Mouse (Mus musculus): ENCODE data around the gene Cltb.
"Not testable (repeated sequence)": the region's sequence is repeated elsewhere in the genome, so short reads cannot be mapped to it uniquely, and the experiment has no call there.

Cltb gene

DNA sequence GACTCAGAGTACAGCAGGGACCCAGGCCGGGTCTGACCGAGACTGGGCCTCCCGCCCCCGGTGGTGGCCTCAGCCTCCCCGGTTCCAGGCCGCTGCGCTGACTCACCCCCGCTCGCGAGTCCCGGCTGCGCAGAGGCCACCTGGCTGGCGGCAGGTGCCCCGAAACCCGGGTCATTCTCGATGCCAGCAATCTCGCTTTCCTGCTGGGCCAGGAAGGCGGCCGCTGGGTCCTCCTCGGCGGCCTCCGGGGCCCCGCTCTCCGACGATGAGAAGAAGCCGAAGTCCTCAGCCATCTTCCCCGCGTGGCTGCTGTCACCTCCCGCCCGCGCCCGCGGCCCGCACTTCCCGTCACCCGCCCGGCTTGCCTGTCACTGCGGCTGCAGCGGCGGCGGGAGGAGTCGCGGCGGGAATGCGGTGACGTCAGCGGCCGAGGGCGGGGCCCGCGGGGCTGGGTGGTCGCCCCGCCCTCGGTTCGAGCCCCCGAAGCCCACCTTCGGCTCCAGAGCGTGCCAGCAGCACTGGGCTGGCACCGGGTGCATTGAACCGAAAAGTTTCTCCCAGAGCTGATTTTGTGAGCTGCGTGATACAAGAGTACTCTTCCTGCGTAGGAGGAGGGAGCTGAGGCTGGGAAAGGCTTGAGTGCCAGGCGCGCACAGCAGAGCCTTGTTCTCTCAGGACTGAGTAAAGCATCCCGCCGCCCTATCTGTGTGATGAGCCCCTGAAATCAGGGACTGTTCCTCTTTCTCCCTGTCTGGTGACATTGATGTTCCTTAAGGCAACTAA, at the start of gene Cltb:
Cltb (minus strand) TSS at position 373 of the 783 bp plus-strand sequence.
- DNase-seq (ENCODE audit: low spot score in 2 of 2) = peak; percentile 64 to 69

DNA sequence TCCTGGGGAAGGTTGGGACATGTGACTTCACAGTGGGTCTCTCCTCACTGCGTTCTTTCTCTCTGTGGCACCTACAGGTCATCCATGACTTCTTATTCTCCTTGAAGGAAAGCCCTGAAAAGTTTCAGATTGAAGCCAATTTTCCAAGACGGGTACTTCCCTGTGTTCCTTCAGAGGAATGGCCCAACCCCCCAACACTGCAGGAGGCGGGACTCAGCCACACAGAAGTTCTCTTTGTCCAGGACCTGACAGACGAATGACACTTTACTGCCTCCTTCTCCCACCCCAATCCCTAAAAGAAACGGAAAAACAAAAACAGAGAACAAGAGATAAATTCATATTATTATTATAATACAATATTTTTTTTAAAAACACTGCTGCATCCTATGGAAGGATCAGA, 49.7 kb upstream of the Cltb start:
- DNase-seq (ENCODE audit: low spot score in 2 of 2) = no peak

DNA sequence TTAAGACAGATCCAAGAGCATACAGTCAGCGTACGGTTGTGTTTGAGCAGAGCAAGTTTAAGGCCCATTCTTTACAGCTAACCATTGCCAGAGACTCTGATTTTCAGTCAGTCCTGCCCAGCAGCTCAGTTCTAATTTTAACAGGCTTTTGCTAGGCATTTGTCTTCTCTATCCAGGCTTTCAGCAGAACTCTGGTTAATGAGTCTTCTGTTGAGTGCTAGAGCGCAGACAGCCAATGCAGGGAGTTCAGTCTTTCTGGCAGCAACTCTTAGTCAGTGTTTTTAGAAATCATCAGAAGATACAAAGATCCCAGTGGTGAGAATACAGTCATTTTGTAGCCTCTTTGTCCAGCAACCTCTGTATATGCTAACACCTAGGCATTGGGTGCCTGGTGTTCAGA, 39.3 kb upstream of the Cltb start:
- no peak for DNase-seq (ENCODE audit: low spot score in 2 of 2)

DNA sequence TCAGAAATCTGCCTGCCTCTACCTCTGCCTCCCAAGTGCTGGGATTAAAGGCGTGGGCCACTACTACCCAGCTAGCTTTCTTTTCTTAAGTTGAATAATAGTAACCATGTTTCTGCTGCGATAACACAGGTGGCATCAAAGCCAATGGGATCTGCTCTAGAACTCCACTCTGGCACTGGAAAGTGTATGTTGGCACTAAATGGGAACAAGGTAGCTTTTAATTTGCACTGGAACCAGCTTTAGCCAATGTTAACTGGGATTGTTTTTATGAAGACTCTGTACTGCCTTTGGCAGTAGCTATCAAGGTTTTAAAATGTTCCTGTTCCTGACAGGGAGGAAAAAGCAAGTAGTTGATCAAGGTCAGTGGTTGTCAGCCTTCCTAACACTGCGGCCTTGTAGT, 23.9 kb upstream of the Cltb start:
- DNase-seq (ENCODE audit: low spot score in 2 of 2) = no peak

DNA sequence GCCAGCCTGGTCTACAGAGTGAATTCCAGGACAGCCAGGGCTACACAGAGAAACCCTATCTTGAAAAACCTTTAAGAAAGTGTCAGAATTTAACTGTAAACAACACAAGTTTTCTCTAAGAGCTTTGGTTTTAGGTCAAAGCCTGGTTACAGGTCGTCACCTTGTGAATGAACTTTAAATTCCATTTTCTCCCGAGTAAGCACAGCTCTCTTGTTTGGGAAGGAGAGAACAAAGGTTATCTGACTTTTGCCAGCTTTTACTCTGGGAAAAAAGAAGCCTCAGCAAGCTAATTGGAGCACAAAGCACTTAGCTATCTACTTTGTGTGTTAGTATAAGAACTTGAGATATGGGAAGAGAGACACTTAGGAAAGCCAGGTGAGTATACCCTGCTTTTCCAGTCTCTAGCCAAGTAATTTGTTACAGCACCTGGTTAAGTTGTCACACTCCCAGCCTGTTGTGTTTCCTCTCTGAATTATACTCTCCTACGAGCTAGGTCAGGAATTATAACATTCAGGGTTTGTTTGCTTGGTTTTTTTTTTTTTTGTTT, 21.7 kb upstream of the Cltb start:
- DNase-seq (ENCODE audit: low spot score in 2 of 2) = no peak

DNA sequence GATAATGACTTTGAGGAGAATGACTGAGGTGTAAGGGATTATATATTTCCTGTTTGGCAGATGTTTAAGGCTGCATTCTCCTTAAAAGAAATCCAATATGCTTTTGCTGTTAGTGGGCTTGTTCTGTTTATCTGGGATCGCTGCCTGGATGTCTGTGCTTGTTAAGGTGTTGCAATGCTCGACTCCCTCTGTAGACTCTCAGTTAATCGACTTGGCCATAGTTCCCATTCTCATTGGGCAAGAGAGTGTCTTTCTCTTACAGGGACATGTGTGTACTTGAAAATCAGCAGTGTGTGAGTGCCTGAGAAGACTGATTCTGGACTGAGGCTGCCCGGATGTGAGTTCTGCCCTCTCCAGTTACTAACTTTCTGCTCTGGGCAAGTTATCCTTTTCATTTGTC, 18.0 kb upstream of the Cltb start:
- DNase-seq (ENCODE audit: low spot score in 2 of 2) = no peak

DNA sequence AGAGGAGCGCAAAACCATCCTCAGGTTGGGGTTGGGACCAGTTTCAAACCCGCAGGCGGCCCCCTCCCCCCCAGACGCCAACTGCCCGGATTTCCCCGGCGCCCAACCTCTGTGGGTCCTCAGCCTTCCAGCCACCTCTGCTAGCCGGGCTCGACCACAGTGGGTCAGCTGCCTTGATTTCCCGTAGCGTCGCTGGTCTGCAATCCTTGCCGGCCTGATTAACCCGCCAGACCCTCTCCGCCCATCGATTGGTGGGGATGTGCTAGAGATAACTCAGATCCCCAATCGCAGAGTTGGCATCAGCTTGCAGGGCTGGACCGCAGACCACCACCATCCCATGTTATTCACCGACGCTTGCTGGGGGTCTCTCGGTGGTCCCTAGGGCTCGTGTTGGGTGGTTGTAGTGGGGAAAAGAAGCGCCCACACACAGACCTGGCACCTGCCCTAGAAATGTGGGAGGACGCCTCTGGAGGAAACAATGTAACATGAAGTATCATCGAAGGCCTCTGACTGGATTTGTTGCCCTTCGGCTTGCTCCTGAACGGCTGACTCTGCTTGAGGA, 10.9 kb upstream of the Cltb start:
- no peak for DNase-seq (ENCODE audit: low spot score in 2 of 2)

DNA sequence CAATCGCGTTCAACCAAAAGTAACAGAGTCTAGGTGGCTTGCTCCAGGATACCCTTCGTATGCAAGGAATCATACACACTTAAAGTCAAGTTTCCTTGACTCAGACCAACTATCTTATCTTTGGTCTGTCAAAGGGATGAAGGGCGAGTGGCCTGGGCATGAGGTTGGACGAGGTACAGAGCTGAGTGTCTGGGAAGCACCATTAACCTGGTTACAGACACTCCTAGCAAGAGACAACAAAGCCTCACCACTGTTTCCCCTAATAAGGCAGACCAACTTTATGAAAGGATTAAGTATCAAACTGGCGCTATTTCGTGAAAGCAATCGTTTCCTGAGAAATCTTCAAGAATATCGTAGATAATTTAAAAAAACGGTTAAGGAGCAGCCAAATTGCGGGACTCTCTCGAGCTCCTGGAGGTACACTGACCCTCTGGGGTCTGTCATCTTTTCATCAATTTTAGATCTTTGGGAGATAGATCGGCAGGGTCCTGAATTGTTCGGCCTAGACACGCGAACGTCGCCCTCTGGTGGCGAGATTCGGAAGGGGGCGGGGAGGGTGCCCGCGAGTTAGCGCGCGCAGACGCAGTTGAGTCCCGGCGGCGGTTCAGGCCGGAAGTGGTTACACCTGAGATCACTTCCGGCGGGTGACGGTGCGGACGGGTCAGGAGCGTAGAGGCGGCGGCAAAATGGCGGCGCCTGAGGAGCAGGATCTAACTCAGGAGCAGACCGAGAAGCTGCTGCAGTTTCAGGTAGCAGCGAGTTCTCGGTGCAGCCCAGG, 10.2 kb upstream of the Cltb start, which contains the start of gene Faf2:
Faf2 (plus strand) TSS at position 630 of the 778 bp plus-strand sequence.
- DNase-seq (ENCODE audit: low spot score in 2 of 2) = peak; percentile 97 to 99

DNA sequence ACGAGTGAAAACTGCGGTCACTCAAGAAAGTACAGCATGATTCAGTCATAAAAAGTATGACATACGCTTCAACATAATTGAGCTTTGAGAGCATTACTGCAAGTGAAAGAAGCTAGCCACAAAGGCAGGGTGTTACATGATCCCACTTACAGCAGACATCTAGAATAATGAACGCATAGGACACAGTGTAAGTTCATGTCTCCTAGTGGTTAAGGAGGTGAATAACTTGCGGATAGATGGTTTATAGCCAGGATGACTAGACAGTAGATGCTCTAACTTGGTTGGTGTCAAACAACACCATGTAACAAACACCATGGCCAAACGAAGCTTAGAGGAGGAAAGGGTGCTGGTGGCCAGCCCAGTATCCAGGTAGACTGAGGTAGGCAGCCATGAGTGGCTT, 5.9 kb upstream of the Cltb start:
- no peak for DNase-seq (ENCODE audit: low spot score in 2 of 2)

DNA sequence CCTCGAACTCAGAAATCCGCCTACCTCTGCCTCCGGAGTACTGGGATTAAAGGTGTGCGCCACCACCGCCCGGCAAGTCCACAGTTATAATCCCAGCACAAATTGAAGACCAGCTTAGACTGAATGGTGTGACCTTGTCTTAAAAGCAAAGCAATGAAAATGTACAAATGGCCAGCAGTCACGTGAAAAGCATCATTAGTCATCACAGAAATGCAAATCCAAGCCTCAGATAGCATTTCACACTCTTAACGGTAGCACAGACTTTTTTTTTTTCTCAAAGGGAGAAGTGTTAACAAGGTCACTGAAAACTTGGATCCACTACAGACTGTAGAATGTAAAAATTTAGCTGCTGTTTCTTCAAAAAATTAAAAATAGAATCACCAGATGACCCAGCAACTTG, 5.2 kb upstream of the Cltb start:
- no peak for DNase-seq (ENCODE audit: low spot score in 2 of 2)

DNA sequence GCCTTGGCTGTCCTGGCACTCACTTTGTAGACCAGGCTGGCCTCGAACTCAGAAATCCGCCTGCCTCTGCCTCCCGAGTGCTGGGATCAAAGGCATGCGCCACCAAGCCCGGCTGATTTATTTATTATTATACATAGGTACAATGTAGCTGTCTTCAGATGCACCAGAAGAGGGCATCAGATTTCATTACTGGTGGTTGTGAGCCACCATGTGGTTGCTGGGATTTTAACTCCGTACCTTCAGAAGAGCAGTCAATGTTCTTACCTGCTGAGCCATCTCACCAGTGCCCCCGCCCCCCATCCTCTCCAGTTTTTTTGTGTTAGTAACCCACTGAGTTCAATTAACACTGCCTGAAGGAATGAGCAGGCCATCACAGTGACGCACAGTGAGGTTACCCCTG, 2.0 kb upstream of the Cltb start:
- DNase-seq (ENCODE audit: low spot score in 2 of 2) = not testable (repeated sequence)

DNA sequence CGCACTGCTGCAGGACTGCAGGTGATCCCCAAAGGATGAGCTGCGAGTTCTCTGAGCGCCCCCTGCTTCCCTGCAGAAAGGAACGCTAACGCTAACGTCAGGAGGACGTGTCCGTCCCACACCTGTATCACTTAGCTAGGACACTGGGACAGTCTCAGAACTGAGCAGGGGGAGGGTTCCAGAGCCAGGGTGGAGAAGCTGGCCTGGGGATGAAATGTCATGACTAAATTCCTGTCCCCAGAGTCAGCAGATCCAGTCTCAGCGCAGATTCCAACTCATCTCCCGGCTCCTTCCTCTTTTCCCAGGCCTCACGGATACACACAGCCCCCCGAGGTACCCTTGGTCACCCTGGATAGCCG, 552 bp downstream of the Cltb start:
- no peak for DNase-seq (ENCODE audit: low spot score in 2 of 2)

DNA sequence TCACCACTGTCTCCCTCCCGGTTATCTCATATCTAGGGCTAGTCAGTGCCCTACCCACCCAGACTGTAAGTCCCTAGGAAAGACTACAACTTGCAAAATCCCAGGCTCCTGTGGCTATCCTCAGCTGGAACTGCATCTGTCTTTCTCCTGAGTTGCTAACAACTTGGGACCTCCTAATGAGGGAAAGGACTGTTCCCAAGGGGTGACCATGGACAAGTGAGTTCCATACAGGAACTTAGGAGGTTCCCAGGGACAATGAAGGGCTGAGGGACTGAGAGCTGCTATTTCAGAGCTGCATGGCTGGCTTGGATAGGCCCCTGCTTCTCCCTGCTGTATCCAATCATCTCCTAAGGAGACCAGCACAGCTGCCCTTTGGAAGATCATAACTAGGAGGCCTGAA, 1.8 kb downstream of the Cltb start:
- no peak for DNase-seq (ENCODE audit: low spot score in 2 of 2)

DNA sequence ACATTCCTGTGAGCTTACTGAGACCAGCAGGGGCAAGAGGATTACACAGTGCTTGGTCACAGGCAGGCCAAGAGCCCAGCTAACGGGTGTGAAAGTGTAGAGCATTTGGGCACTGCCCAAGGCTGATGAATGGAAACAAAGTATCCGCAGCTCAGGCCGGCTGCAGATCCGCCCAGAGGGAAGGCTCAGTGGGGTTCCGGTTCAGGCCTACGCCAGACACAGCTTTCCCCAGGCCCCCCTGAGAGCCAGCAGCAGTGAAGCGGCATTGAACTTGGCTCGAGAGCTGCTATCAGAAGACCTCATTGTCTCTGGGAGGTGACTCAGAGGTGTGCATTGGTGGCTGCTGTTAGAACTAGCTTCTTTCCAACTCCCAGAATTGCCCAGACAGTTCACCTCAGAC, 2.5 kb downstream of the Cltb start:
- no peak for DNase-seq (ENCODE audit: low spot score in 2 of 2)

DNA sequence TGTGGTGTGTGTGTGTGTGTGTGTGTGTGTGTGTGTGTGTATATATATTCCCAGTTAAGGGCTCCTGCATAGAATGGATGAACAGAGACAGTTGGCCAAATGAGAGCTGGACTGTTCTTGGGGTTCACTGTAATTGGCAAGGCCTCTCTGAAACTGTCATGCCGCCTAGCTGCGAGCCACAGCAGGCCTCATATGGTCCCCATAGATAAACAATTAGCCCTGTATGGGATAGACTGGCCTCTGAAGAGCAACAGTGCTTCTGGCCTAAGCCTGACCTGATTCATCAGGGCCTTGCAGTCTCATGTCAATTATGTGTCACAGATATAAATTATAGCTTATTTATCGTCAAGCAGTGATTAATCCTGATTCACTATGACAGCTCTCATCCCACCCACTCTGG, 3.1 kb downstream of the Cltb start:
- DNase-seq (ENCODE audit: low spot score in 2 of 2) = no peak

DNA sequence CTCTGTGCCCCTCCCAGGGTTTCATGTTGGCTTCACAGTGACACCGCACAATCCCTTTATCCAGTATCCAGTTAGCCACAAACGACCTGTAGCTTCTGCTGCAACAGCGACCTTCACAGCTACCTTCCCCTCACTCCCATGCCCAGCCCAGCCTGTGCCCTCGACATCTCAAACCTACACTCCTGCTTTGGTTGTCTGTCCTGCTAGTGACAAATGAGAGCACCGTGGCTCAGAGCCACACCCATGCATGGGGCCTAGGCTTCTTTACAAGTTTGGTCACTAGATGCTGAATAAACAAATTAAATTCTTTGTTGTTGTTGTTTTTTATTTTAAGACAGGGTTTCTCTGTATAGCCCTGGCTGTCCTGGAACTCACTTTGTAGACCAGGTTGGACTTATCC, 3.9 kb downstream of the Cltb start:
- DNase-seq (ENCODE audit: low spot score in 2 of 2) = no peak

DNA sequence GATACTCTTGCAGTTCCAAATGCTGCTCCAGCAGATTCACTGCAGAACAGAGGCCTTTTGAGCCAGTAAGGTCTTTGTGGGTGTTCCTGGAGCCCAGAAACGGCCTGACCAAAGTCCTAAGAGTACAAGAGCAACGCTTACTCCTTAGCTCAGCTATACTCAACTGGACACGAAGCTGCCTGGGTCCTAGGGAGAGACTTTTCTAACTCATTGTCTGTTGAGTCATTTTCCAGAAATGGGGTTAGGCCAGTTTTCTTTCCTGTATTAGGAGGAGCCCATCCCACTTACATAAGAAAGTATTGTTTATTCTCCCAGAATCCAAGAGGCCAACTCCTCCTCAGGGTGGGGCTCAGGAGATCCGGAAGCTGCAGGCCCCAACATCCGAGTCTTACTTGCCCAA, 5.7 kb downstream of the Cltb start:
- no peak for DNase-seq (ENCODE audit: low spot score in 2 of 2)

DNA sequence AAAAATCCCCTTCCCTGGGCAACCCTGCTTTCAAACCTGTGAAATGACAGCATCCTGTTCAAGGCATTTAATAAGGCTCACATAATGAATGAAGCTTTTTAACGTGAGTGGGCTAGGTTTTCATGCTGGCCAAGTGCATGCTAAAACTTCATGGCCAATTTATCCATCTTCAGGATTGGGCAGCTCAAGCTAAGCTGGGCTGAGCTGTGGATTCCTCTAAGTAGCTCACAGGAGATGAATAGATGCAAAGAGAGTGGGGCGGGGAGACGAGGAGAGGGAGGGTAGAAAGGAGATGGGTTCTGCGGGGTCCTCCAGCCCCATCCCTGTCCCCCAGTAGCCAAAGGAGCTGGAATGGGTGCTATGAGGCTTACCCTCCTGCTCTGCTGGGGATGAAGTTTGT, 6.9 kb downstream of the Cltb start:
- no peak for DNase-seq (ENCODE audit: low spot score in 2 of 2)

DNA sequence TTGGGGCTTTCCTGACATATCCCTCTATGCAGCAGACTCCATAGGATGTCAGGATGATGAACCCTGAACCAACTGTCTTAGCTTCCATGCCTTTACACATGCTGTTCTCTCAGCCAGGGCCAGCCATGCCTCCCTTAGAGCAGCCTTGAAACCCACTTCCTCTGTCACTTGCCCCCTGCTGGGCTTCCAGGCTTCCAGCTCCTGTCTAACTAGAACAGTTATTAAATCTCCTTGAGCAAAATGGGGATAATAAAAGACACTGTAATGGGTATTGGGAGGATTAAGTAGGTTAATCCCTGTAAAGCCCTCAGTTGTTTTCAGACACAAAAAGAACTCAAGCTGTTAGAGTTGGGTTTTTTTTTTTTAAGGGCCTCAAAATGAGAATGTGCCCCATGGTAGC, 7.6 kb downstream of the Cltb start:
- no peak for DNase-seq (ENCODE audit: low spot score in 2 of 2)

DNA sequence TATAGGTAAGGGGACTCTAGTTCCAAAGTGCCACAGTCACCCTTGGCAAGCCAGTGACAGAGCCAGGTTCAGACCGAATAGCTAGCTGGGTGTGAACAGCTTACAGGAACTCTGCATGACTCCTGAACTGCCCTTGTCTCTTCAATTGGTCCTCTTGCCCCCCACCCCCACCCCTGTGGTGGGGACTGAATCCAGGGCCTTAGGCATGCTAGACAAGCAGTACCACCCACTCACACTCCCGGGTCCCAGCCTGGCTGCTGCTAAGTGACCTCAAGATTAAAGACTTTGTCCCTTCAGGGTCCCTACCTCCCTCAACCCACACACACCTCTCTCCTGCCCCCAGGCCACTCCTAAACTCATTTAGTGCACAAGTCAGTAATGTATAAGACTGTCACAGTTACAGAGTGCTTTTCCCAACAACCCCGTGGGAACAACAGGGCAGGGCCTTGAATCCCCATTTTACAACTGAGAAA, 8.5 kb downstream of the Cltb start:
- DNase-seq (ENCODE audit: low spot score in 2 of 2) = no peak

DNA sequence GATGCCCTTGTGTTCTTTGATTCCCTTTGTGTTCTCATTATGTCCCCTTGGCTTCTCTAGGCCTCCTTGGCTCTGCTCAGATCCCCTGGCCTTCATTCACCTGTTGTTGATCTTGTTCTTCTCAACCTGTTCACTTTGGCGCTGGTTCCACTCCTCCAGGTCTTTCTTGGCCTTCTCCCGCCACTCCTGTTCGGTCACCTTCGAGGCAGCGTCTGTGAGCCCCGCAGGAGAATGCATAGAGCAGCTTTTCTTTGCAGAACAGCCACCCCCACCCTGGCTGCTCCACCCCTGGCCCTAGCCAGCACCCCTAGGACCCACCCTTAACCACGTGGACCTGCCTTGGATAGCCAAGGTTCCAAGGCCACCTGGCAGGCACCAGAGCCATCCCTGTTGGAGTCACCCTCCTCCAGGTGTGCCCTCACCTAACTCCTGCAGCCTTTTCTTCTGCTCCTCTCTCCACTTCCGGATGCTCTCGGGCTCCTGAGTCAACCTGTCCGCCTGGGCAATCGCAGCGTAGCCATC, 12.5 kb downstream of the Cltb start:
- no peak for DNase-seq (ENCODE audit: low spot score in 2 of 2)

DNA sequence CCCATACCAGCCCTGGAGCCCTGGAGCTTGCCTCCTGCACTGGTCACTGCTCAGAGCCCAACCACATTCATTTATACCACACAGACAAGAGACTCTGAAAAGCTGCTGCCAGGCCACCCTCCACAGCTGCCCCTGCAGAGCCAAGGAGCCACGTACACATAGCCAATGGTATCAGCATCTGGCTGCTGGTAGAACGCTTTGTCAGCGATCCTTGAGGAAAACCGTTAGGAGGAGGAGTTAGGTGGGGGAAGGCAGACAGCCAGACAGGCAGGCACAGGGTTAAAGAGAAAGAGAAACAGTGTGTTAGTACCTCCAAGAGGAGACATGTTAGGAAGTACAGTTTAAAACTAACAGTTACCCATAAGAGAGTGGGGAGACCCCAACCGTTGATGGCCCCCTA, 14.3 kb downstream of the Cltb start:
- no peak for DNase-seq (ENCODE audit: low spot score in 2 of 2)

Data from spleen, postnatal 14 days (tissue).